Mouse (Mus musculus): Measurements from ENCODE around the gene Furin.

DNA sequence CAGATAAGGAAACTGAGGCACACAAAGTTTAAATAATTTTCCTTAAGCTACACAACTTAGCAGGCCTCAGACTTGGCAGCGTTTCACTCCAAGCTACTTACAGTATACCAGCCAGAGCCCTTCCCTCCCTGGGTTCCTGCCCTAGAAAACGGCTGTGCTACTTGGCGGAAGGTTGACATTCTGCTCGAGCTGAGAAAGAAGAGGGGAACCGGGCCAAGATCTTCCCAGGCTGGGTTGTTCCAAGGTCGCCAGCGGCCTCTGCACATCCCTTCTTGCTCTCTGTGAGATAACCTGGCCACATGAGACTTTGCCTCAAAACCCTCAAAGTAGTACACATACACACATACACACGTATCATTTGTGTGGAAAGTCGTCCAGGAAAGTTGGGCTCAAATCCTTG lies 1.7 kb downstream of the Furin start:
- TF ChIP-seq CTCF (IDR thresholded peaks at IDR 0.05; ENCODE audit: control insufficient read depth, insufficient read depth, insufficient replicate concordance, low read depth, low read length) (no peak), POLR2A (IDR thresholded peaks at IDR 0.05; ENCODE audit: control insufficient read depth, low read depth, low read length) (no peak)
